Mouse (Mus musculus) erythroblast, embryonic 14.5 days (primary cell): Measurements from ENCODE around the gene Gzmg.
"Not testable (repeated sequence)": the region's sequence is repeated elsewhere in the genome, so short reads cannot be mapped to it uniquely, and the experiment has no call there.

ENCODE experiments used
- GATA1 ChIP-seq: IDR thresholded peaks from 2 replicates; pipeline ENCODE4 v1.6.1; 2012; ENCODE audit warnings: low read length, inconsistent platforms, mixed read lengths
- TAL1 ChIP-seq: IDR thresholded peaks from 3 replicates; pipeline ENCODE4 v1.6.1; 2012; ENCODE audit warnings: low read length, inconsistent platforms, mixed read lengths

GRCm38 (mm10) chr14:56132508-56132907 lies 26.9 kb downstream of the Gzmg start, which contains the start of gene Gzmd:
- TF ChIP-seq TAL1, GATA1: not testable (repeated sequence)
